Mouse (Mus musculus) spleen, adult 18-20 months (tissue): Measurements from ENCODE around the gene Vwa5b2.

ENCODE experiments used
- DNase-seq, 2 experiments: peaks; one replicate each; pipeline ENCODE4 v3.0.0; 2022; ENCODE audit warnings: mixed read lengths in 2 of 2

The Vwa5b2 gene

DNA sequence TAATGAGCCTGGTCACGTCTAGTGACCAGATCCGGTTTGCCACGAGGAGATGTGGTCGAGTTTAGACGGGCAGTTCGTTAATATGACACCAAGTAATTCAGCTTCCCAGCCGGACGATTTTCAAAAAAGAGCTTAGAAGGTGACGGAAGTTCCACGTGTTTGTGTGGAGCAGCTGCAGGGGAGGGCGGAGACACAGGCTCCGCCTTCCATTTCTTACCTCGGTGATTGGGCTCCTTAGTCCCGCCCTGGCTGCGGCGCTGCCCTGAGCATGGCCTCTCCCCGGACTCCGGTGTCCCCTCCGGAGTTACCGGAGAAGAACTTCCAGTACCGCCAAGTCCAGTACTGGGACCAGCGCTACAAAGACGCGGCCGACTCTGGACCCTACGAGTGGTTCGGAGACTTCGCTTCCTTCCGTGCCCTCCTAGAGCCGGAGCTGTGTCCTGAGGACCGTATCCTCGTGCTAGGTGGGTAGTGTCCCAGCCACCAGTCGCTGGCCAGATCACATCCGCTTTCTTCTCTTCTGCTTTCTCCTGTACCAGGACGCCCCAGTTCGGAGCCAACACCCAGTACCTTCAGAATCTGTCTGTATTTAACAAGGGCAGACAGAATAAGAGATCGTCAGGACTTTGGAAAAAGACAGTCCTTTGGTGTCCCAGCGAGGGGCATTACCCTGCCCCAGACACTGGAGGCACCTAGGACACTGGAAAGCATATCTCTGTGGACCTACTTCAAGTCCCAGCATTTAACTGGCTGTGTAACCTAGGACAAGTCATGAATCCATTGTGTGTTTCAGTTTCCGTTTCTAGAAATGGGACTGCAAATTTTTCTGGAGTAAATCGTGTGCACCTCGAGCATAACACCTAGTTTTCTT is 22.3 kb downstream of the Vwa5b2 start, which contains the start of the genes Eef1akmt4, Gm49333 and Alg3:
Gene Eef1akmt4 (plus strand): TSS at position 237 of the 871 bp plus-strand sequence.
Gene Gm49333 (plus strand): TSS at position 254 of the 871 bp plus-strand sequence.
Gene Alg3 (minus strand): TSS at position 379 of the 871 bp plus-strand sequence.
- peak; percentile 75 to 79 for DNase-seq

DNA sequence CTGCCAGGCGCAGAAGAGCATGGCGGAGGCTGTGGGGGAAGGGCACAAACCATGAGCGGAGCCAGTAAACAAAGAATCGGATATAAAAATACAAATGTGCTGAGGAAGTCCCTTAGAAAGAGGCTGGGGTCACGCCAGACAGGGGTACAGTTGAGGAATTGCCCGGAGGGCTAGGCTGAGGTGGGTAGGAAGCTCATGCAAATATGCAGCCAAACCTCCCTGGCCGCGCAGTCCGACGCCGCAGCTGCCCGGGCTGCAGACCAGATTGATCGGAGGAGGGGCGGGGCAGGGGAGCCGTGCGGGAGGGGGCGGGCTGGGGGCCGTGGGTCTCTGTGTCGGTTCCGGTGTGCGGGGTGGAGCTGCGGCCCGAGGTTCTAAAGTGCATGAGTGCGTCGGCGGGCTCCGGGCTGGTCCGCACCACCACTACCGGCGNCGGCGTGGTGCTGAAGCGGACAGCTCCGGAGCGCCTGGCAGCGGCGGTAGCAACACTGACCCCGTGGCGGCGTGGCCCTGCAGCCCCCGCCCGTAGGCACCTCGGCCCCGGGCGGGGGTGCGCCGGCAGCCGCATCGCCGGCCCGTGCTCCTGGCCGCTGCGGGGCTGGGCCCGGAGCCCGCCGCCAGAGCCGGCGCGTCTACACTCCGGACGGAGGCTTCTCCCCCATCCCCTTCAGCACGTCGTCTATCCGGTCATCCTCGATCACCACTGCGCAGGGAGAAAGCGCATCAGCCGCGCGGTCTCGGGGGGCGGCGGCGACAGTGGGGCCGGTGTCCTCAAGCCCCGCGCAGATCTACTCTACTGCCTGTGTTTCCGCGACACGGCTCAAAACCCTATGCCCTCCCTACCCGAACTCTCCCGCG is 30.5 kb downstream of the Vwa5b2 start:
- no peak for DNase-seq

DNA sequence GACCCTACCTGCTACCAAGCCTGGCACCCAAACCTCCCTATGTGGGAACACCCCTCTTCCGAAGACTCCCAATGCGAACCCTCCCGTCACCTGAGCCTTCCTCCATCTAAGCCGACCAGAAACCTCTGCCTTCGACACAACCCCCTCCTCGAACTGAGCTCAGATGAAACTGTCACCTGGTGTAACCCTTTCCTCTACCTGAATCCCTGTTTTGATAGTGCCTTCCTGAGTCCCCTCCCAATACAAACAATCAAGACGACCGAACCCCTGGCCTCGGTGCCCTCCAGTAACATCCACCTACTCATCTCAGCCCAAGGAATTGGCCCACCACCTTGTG is 31.1 kb downstream of the Vwa5b2 start:
- DNase-seq: no peak

DNA sequence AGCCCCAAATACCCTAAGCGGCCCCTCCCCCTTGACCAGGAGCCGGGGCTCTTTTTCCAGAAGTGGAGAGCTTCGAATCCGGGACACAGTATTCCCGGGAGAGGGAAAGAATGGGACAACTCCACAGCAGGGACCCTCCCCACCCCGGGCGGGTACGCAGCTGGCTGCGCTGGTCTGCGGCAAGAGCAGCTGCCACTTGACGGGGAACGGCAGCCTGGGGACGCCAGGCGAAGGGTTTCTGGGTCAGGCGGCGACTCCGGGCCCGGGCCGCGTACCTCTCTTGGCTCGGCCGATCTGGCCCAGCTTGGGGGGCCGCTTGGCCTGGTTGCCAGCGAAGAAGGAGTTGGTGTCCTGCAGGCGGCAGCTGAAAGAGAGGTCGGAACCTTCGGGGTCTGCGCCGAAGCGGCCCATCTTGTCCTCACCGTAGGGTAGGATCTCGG is 31.5 kb downstream of the Vwa5b2 start:
- no peak for DNase-seq

DNA sequence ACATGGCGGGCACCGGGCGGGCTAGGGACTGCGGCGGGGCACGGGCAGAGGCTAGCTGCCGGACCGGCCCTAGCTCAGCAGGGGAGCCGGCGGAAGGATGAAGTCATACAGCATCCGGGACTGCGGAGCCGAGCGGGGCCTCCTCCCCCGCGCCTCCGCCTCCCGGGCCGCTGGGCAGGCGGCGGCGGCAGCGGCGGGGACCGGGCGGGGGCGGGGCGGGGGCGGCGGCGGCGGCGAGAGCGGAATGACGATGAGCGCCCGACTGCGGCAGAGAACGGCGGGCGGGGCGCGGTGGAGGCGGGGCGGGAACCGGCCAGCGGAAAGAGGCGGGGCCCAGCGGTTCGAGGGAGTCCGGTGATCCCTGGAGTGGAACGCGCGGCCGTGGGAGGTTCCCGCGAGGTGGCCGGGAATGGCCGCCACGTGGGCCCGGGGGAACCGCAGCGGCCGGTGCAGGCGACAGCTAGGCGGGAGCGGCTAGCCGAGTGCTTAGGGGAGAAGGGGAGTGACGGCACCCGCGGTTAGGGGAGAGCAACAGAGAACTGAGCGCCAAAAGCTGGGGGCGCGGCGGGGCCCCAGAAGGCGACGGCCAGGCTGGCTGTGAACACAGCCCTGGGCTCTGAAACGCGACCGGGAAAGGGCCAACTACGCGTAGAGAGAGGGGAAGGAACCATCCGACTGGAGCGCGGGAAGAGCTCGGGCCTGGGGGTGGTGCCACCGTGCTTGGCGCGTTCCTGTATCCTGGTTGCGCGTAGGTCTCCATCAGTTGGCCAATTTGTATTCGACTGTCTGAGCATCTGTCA is 32.1 kb downstream of the Vwa5b2 start, which contains the start of gene Camk2n2:
Gene Camk2n2 (minus strand): TSS at position 97 of the 800 bp plus-strand sequence.
- peak; percentile 48 to 67 for DNase-seq

DNA sequence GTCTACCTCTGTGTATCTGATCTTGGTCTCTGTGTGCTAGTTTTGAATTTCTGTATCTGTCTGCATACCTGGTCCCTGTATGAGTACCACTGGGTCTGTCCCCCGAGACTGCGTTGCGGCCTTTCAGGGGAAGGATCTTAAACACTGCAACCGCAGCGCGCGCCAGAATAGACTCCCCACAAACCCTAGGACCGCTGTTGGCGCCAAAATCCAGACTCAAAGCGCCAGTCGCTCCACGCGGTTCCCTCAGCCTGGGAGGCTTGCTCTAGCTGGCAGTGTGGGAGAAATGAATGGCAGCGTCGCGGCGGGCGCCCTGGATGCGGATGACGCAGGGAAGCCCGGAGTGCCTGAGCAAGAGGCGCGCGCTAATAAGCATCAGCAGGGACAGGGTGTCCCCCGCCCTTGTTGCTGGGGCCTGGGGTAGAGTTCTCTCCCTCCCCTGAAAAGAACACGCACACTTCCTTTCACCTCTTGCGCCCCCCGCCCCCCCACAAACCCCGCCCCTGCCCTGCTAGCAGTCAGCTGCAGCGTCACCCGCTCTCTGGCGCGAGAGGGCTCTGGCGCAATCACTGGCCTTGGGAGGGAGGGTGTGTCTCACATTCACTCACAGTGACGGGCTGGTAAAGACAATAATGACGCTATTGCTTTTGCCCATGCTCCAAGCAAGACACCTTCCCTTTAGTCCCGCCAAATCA is 32.9 kb downstream of the Vwa5b2 start:
- DNase-seq: no peak

DNA sequence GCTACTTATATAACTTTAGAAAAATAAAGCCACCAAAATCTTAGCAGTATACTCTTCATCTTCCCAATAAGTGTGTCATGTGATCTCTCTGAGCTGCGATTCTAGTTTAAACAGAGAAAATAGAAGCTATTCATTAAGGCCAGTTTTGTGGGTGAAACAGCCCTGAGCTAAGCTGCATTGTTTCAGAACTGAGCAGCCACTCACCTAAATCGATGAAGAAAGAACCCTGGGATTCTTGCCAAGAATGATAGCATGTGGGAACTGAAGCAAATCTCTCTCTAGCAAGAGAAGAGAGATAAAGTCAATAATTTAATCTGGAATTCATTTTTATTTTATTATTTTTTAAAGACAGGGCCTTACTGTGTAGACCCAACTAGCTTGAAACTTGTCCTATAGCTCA is 33.9 kb downstream of the Vwa5b2 start:
- DNase-seq: no peak

DNA sequence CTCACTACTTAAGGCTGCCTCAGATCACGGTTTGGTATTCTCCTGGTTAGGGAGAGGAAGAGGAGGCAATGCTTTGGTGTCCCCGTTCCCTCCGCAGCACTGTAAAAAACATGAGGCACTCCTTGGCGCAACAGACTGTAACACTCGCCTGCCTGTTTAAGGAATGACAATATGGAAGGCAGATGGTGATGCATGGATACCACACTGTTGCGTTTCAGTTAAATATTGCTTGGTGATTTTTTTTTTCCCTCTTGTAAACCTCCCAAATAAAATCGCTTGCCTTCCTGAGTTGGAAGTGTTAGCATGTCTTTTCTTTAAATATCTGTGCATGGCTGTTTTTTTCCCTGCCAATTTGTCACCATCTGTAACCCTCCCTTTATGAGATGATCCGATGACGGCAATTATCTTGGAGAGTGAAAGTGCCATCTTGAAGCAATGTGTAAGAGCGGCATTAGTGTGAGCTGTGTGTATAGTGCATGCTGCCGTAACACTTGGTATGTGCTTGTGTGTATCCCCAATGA is 39.7 kb downstream of the Vwa5b2 start:
- no peak for DNase-seq

DNA sequence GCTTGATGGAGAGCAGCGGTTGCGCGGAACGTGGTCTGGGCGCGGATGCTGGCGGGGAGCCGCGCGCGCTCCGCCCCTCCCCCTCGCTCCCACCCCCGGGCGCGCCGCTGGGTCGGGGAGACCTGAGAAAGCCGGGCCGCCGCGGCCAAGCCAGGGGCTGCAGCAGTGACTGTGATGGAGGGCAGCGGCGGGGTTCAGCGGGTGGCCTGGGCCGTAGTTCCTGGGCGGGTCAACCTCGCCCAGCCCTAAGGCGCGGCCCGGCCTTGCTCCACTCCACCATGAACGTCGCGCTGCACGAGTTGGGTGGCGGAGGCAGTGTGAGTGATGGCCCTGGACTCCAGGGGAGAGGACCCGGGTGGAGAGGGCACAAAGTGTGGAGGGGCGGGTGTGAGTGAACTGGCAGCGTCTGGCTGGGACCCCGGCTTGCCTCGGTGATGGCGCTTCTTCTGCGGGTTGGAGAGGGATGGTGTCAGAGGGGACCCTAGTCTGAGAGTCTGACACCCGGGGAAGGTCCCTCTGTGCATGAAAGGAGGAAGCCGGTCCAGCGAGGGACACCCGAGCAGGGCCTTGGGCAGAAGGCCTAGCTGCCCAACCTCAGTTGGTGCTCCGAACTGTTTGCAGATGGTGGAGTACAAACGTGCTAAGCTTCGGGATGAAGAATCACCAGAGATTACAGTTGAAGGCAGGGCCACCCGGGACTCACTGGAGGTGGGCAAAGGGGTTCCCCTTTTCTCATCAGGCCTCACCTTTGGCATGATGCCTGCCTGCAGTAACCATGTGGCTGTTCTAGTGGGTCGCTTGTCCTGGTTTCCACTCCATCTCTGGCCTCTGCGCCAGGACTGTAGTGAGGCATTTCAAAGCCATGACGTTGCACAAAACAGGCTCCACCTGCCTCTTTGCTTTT is 40.7 kb downstream of the Vwa5b2 start, which contains the start of gene Ece2:
Gene Ece2 (plus strand): TSS at position 98 of the 904 bp plus-strand sequence.
- no peak for DNase-seq

DNA sequence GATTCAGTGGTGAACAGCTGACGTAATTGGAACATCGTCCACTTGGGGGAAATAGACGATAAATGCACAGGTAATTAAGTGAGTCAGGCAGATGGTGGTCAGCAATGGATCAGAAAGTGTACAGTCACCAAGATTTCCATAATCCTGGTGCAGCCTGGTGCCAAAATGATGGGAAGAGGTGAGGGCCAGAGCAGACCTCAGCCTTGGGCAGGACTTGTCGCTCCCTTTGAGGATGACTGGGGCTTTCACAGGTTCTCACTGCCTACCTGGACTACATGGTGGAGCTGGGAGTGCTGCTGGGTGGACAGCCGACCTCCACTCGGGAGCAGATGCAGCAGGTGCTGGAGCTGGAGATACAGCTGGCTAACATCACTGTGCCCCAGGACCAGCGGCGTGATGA is 48.1 kb downstream of the Vwa5b2 start:
- DNase-seq: no peak

DNA sequence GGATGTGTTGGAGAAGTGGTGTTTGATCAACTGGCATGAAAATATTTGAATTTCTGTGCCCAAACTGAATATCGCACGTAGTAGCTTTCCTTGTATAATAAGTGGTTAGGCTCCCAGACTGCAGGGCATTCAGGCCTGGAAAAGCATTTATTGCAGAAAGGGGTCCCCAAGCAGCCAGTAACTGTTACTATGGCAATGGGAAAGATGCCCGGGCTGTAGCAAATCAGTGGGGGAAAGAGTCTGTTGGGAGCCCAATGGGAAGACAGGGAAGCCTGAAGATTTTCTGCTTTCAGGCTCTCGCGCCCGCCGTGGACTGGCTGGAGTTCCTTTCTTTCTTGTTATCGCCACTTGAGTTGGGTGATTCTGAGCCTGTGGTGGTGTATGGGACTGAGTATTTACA is 49.1 kb downstream of the Vwa5b2 start:
- DNase-seq: no peak

DNA sequence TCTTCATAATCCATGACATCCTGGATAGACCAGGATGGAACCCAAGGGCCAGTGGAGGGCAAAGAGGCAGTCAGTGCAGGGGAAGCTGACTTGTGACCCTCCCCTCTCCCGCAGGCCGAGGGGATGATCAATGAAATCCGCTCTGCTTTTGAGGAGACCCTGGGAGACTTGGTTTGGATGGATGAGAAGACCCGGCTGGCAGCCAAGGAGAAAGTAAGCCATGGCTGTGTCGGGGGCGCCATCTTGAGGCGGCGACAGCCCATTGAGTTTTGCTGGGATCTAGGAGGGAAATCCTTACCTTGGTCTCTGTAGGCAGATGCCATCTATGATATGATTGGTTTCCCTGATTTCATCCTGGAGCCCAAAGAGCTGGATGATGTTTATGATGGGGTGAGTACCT is 52.9 kb downstream of the Vwa5b2 start:
- peak in 1 of 2 experiments; percentile 56 for DNase-seq

DNA sequence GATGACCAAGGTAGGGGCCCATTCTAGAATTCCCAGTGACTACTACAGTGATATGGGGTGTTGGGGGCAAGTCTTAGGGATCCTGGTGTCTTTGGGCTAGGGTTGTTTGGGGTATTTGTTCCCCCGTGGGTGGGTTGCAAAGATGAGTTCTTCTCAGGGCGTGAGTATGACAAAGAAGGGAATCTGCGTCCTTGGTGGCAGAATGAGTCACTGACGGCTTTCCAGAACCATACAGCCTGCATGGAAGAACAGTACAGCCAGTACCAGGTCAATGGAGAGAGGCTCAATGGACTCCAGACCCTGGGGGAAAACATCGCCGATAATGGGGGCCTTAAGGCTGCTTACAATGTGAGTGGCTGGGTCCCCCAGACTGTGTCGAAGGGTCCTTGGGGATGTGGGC is 54.6 kb downstream of the Vwa5b2 start:
- DNase-seq: no peak

DNA sequence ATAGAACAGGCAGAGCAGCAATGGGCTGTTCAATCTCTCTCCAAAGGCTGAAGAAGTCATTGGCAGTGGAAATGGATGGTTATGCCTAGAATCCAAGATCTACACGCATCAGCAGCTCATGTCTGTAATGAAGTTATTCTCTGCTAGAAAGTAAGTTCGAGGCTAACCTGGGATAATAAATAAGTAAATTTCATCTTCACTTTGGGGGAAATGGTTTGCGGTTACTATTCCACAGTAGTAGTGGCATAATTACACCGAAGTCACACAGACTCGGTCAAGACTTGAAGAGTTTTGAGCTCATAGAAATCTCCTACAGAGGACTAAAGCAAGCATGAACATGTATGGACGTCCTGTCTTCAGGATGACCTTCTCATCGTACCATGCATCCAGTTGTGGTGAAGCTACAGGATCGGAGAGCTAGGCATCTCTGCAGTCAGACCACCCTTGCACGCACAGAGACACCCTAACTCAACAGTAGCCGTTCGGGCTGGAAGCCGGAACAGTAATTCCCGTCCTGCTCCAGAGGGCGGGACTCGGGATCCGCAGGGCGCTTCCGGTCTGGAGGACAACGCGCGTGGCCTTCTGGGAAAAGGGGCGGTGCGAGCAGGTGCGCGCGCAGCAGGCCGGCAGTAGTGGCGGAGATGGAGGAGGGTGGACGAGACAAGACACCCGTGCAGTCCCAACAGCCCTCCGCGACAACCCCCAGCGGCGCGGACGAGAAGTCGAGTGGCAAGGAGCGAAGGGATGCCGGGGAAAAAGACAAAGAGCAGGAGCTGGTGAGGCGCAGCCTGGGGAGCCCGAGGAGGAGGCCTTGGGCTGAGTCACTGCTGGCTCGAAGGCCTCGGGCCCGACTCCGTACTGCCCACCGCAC is 62.0 kb downstream of the Vwa5b2 start, which contains the start of gene Psmd2:
Gene Psmd2 (plus strand): TSS at position 577 of the 871 bp plus-strand sequence.
- DNase-seq: peak; percentile 88 to 97

DNA sequence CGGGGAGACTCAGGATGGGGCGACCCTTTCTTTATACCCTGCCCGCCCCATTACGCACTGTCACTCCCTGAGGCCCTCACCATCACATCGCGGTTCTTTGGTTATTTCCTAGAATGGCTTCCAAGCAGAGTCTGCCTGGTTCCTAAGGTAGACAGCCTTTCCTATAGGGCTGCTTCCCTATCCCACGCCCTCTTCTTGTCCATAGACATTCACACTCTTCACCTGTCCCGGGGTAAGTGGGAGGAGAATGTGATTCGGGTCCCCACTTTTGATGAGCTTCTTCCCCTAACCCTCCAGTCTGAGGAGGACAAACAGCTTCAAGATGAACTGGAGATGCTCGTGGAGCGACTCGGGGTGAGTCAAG is 62.7 kb downstream of the Vwa5b2 start:
- DNase-seq: no peak

DNA sequence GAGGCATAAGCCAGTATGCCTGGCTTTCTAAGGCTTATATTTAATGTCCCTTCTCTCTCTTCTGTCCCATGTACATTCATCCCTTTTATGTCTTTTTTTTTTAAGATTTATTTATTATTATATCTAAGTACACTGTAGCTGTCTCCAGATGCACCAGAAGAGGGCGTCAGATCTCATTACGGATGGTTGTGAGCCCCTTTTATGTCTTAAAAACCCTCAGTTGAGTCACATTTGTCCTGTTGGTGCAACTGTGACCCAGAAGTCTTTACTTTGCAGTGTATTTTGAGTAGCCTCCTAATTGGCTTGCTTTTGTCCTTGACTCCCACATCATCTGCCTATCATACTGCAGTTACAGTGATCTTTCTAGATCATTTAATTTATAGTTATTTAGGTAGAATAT is 64.0 kb downstream of the Vwa5b2 start:
- no peak for DNase-seq
